Mouse (Mus musculus) G1E (cell line): Measurements from ENCODE around the gene Lactbl1. TPM values are rescaled to one million over a fixed set of nuclear protein-coding genes. Genes with fewer than 3 reads are reported as not detected.

Experiments
- ATAC-seq: 2 replicates; pipeline ENCODE4 v1.8.0; 2016; ENCODE audit warnings: mild to moderate bottlenecking; ENCODE audit not compliant: insufficient number of reproducible peaks, poor library complexity, low FRiP score, severe bottlenecking; ENCODE audit errors: extremely low read depth
- DNase-seq: peaks from one replicate; pipeline ENCODE4 v3.0.0; 2012; ENCODE audit warnings: low spot score
- H3K27me3 ChIP-seq: 2 replicates; pipeline ENCODE4 v1.6.1; 2012; ENCODE audit warnings: mild to moderate bottlenecking, low read length, inconsistent platforms; ENCODE audit not compliant: insufficient read depth
- H3K36me3 ChIP-seq: replicated peaks from 2 replicates; pipeline ENCODE3; 2012; ENCODE audit warnings: mild to moderate bottlenecking, inconsistent platforms
- H3K4me1 ChIP-seq: 2 replicates; pipeline ENCODE4 v1.6.1; 2012; ENCODE audit warnings: low read depth, low read length, inconsistent platforms, mixed read lengths; ENCODE audit not compliant: insufficient read depth
- H3K4me3 ChIP-seq: 2 replicates; pipeline ENCODE4 v1.5.1; 2012; ENCODE audit warnings: low read depth, mild to moderate bottlenecking, inconsistent platforms, low read length, moderate library complexity, mixed read lengths
- H3K9me3 ChIP-seq: replicated peaks from 2 replicates; pipeline ENCODE4 v1.6.1; 2012; ENCODE audit warnings: inconsistent platforms
- CTCF ChIP-seq: IDR thresholded peaks from 2 replicates; pipeline ENCODE4 v1.5.1; 2012; ENCODE audit warnings: low read depth, low read length, inconsistent platforms, mixed read lengths
- GATA1 ChIP-seq: IDR thresholded peaks from 2 replicates; pipeline ENCODE4 v1.6.1; 2012; ENCODE audit warnings: borderline replicate concordance, low read length, inconsistent platforms, mixed read lengths
- TAL1 ChIP-seq: conservative IDR thresholded peaks from 2 replicates; pipeline ENCODE4 v1.6.1; 2012; ENCODE audit warnings: low read depth, low read length, inconsistent platforms, mixed read lengths
- polyA plus RNA-seq: library from polyadenylated mRNA; stranded (reverse); fragments of >175 nt; gene quantifications from 2 replicates; pipeline ENCODE4 v1.2.3, GENCODE M21; 2012
- total RNA-seq, 2 experiments: library from RNA; stranded (forward) in 1 of 2; stranded (reverse) in 1 of 2; fragments of 200-1000 nt in 1 of 2; fragments of >200 nt in 1 of 2; fragmentation: Nextera tagmentation in 1 of 2; gene quantifications; 2 replicates each; pipeline ENCODE4 v1.2.3; 2014 to 2017

The Lactbl1 gene
- total and polyA plus RNA-seq, 3 experiments = 0.02 TPM; not detected in 2

DNA sequence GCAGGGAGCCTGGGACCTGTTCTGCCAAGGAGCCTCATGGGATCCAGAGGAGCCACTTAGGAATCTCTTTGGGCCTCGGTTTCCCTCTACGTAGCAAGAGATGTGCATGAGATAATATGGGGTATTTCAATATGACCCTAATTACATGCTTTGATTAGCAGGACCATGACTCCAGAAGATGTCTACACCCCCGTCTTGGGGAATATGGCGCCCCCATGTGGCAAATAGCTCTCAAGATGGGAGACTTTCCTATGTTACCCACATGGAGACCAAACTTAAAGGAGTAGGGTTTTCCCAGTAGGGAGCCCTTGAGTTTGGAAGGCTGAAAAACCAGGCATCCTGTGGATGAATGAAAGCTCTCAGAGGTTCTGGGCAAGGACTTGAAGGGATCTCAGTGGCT, 65.7 kb downstream of the Lactbl1 start:
- peaks cover 18% of the 10 kb centered on the region; the same call in 1 of the 2 replicates for H3K27me3 ChIP-seq
- no peaks in the 10 kb centered on the region for H3K36me3 ChIP-seq
- H3K9me3 ChIP-seq = no peaks in the 10 kb centered on the region
- DNase-seq = no peak
- H3K4me3 ChIP-seq = no peak overlapping the region
- no peak for TF ChIP-seq TAL1
- 0 out of 2 replicates have a peak, but pooled peaks have one; percentile 3 for TF ChIP-seq CTCF
- TF ChIP-seq GATA1 = no peak
- ATAC-seq = no peak
- H3K4me1 ChIP-seq = peaks cover 5% of the 10 kb centered on the region; the same call in 1 of the 2 replicates

Other genes starting within 250 kb of the Lactbl1 start
- not detected in 2 replicates for gene Htr1d, start 199.1 kb upstream of the Lactbl1 start, total RNA-seq (2014; fragmentation: Nextera tagmentation)
- gene Htr1d, start 199.1 kb upstream of the Lactbl1 start, total RNA-seq (2017) = 0.05 and 0.06 TPM in 2 replicates
- not detected in 2 replicates for gene Htr1d, start 199.1 kb upstream of the Lactbl1 start, polyA plus RNA-seq
- not detected in 2 replicates for gene 6030445D17Rik, start 160.4 kb upstream of the Lactbl1 start, total RNA-seq (2014; fragmentation: Nextera tagmentation)
- not detected in 2 replicates for gene 6030445D17Rik, start 160.4 kb upstream of the Lactbl1 start, total RNA-seq (2017)
- gene 6030445D17Rik, start 160.4 kb upstream of the Lactbl1 start, polyA plus RNA-seq = not detected in 2 replicates
- not detected in 2 replicates for gene Luzp1, start 152.9 kb upstream of the Lactbl1 start, total RNA-seq (2014; fragmentation: Nextera tagmentation)
- gene Luzp1, start 152.9 kb upstream of the Lactbl1 start, total RNA-seq (2017) = 0.06 and 0.33 TPM in 2 replicates
- gene Luzp1, start 152.9 kb upstream of the Lactbl1 start, polyA plus RNA-seq = not detected in 2 replicates
- gene Kdm1a, start 19.9 kb upstream of the Lactbl1 start, total RNA-seq (2014; fragmentation: Nextera tagmentation) = 66.5 and 86.3 TPM in 2 replicates
- 89.9 and 107 TPM in 2 replicates for gene Kdm1a, start 19.9 kb upstream of the Lactbl1 start, total RNA-seq (2017)
- gene Kdm1a, start 19.9 kb upstream of the Lactbl1 start, polyA plus RNA-seq = 29.3 and 35.0 TPM in 2 replicates
- not detected in 2 replicates for gene Tex46, start 12.2 kb upstream of the Lactbl1 start, total RNA-seq (2014; fragmentation: Nextera tagmentation)
- gene Tex46, start 12.2 kb upstream of the Lactbl1 start, total RNA-seq (2017) = not detected in 2 replicates
- gene Tex46, start 12.2 kb upstream of the Lactbl1 start, polyA plus RNA-seq = not detected in 2 replicates
- gene Ephb2, start 213.4 kb downstream of the Lactbl1 start, total RNA-seq (2014; fragmentation: Nextera tagmentation) = 0.05 and 0.08 TPM in 2 replicates
- 0.12 and 0.33 TPM in 2 replicates for gene Ephb2, start 213.4 kb downstream of the Lactbl1 start, total RNA-seq (2017)
- 0.34 and 0.36 TPM in 2 replicates for gene Ephb2, start 213.4 kb downstream of the Lactbl1 start, polyA plus RNA-seq